12 mouse cellular contexts compared by ENCODE assay signal in genomic region chr15:84210941-84211340, GRCm38 (mm10). TPM values are rescaled to one million over a fixed set of nuclear protein-coding genes. Genes with fewer than 3 reads are reported as not detected.
"Had no signal": no experiment of that assay in that cellular context is flagged by ENCODE, and none has a peak within 500 bp of the region (broad histone marks: within the 10 kb centered on the region; RNA-seq: fewer than 3 reads in every experiment).

No protein-coding gene starts in this region.

- H3K4me2 ChIP-seq: limb, embryonic 12.5 days; lung, embryonic 15.5 days; midbrain, embryonic 13.5 days had no signal

- H3K4me1 ChIP-seq: lung, embryonic 15.5 days had no signal

- DNase-seq: kidney, adult 8-10 months; kidney, postnatal 25 days; lung, postnatal 14 days; spleen, adult 18-20 months; thymus, adult 18-20 months; thymus, postnatal 14 days had no signal

- H3K9ac ChIP-seq: limb, embryonic 12.5 days; lung, embryonic 15.5 days; midbrain, embryonic 13.5 days had no signal

- ATAC-seq: inflammation-experienced regulatory T-cells, adult 6 months; midbrain, embryonic 13.5 days had no signal

- H3K27ac ChIP-seq: limb, embryonic 12.5 days; macrophage had no signal

- H3K4me3 ChIP-seq: left cerebral cortex, adult 2 months; limb, embryonic 12.5 days; lung, embryonic 15.5 days; midbrain, embryonic 13.5 days had no signal

- H3K27me3 ChIP-seq: limb, embryonic 12.5 days; lung, embryonic 15.5 days; midbrain, embryonic 13.5 days had no signal

- H3K9me3 ChIP-seq: limb, embryonic 12.5 days; lung, embryonic 15.5 days; midbrain, embryonic 13.5 days had no signal

RNA-seq across cellular contexts. Expression of gene Pnpla3, which starts 43.3 kb away (rescaled TPM):
- polyA plus RNA-seq: macrophage had no signal
